Mouse (Mus musculus) heart, embryonic 13.5 days (tissue): ENCODE measurements at regions not wholly inside any gene's neighbourhood (a gene's known extent, or its start where the extent isn't known, plus 50 kb on each side); places are given as distances from the start of the nearest gene placed in this dataset.

Experiments
- ATAC-seq: fragments of 200-750 bp; cut with Nextera tagmentation; 2 replicates; pipeline ENCODE4 v1.8.0; 2017; ENCODE audit warnings: moderate TSS enrichment; ENCODE audit not compliant: insufficient number of reproducible peaks, low FRiP score, low TSS enrichment; ENCODE audit errors: extremely low read depth
- H3K27ac ChIP-seq: fragments of 300-500 bp; sonication (generic); replicated peaks from 2 replicates; pipeline ENCODE4 v1.5.1; 2015; ENCODE audit warnings: moderate library complexity, mild to moderate bottlenecking, inconsistent platforms
- H3K27me3 ChIP-seq: fragments of 300-500 bp; sonication (generic); replicated peaks from 2 replicates; pipeline ENCODE4 v1.6.1; 2015; ENCODE audit warnings: mild to moderate bottlenecking, inconsistent platforms
- H3K36me3 ChIP-seq: fragments of 300-500 bp; sonication (generic); 2 replicates; pipeline ENCODE4 v1.6.1; 2015; ENCODE audit warnings: mild to moderate bottlenecking, inconsistent platforms
- H3K4me1 ChIP-seq: fragments of 300-500 bp; sonication (generic); 2 replicates; pipeline ENCODE4 v1.6.1; 2015; ENCODE audit warnings: inconsistent platforms
- H3K4me2 ChIP-seq: fragments of 300-500 bp; sonication (generic); 2 replicates; pipeline ENCODE4 v1.6.1; 2015; ENCODE audit warnings: inconsistent platforms, mild to moderate bottlenecking, moderate library complexity
- H3K4me3 ChIP-seq: fragments of 300-500 bp; sonication (generic); 2 replicates; pipeline ENCODE4 v1.5.1; 2015; ENCODE audit warnings: moderate library complexity, mild to moderate bottlenecking, inconsistent platforms
- H3K9ac ChIP-seq: fragments of 300-500 bp; sonication (generic); 2 replicates; pipeline ENCODE4 v1.6.1; 2015; ENCODE audit warnings: inconsistent platforms, mild to moderate bottlenecking, moderate library complexity
- H3K9me3 ChIP-seq: fragments of 300-500 bp; sonication (generic); 2 replicates; pipeline ENCODE4 v1.6.1; 2016; ENCODE audit warnings: inconsistent platforms
- WGBS: fragments of 180-500 bp; shearing (Covaris S2); methylation state at CpG from one replicate; pipeline ENCODE4 v1.1.7; 2015; ENCODE audit warnings: mixed read lengths; 5-methylcytosine and 5-hydroxymethylcytosine counted together

DNA sequence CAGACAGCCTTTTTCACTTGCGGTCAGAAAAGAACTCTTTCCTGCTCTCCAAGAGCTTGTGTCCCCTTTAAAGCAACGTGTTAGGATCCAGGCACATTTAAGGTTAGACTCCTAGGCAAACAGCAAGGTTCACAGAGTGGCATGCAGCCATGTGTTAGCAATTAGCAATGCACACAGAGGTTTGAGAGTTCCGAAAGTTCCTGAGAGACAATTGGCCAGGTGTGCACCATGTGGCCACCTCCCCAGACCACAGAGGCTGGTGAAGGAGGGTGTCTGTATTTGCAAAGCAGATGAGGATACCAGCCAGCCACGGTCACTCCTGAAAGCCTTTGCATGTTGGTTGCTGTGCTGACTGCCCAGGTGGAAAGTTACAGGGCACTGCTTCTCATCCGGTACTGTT lies 240.6 kb downstream of the H2al1j start:
- no peak overlapping the region for H3K4me3 ChIP-seq
- ATAC-seq = no peak
- no peaks in the 10 kb centered on the region for H3K9me3 ChIP-seq
- H3K4me1 ChIP-seq = no peaks in the 10 kb centered on the region
- peaks cover 26% of the 10 kb centered on the region for H3K27me3 ChIP-seq
- 65% methylated on average over 5 of the region's 5 CpGs for WGBS
- H3K36me3 ChIP-seq = no peaks in the 10 kb centered on the region
- no peak overlapping the region for H3K27ac ChIP-seq
- H3K4me2 ChIP-seq = no peak overlapping the region
- H3K9ac ChIP-seq = no peak overlapping the region

DNA sequence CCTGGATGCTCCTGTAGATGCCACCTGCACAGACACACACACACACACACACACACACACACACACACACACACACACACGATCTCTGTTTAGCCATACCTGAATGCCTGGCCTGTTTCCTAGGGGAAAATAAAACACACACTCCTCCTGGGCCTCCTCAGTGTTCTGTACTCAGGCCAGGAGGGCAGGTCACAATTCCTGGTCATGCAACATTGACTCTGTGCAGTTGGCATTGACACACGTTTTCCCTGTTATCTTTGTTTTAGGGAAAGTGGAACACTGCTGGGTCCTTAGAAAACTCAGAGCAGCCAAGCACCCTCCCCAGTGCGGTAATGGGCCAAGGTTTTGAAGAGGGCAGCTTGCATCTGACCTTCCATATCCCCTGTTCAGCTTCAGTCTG lies 246.7 kb downstream of the H2al1j start:
- 57% methylated on average over 3 of the region's 3 CpGs for WGBS
- no peaks in the 10 kb centered on the region for H3K4me1 ChIP-seq
- no peaks in the 10 kb centered on the region for H3K36me3 ChIP-seq
- H3K27ac ChIP-seq = no peak overlapping the region
- H3K9ac ChIP-seq = no peak overlapping the region
- peaks cover 21% of the 10 kb centered on the region for H3K27me3 ChIP-seq
- H3K9me3 ChIP-seq = no peaks in the 10 kb centered on the region
- no peak overlapping the region for H3K4me3 ChIP-seq
- no peak for ATAC-seq
- H3K4me2 ChIP-seq = no peak overlapping the region

DNA sequence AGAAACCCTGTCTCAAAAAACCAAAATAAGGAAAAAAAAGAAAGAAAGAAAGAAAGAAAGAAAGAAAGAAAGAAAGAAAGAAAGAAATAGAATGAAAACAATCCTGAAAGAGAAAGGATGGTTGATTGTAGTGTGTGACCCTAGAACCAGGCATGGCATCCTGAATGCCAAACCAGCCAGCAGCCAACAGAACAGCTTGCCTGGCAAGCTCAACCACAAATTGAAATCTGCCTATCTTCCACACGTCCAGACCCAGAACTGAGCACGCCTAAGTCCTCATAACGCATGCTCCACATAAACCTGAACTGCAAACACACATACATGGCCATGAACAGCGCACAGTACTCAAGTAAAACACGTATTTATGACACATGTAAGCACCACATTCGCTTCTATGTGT lies 247.9 kb downstream of the H2al1j start:
- Histone ChIP-seq H3K4me1 (no peaks in the 10 kb centered on the region), H3K4me3 (no peak overlapping the region), H3K9me3 (no peaks in the 10 kb centered on the region), H3K27me3 (peaks cover 27% of the 10 kb centered on the region), H3K9ac (no peak overlapping the region), H3K4me2 (no peak overlapping the region), H3K36me3 (no peaks in the 10 kb centered on the region), H3K27ac (no peak overlapping the region)
- no peak for ATAC-seq
- WGBS = 82% methylated on average over 6 of the region's 6 CpGs

DNA sequence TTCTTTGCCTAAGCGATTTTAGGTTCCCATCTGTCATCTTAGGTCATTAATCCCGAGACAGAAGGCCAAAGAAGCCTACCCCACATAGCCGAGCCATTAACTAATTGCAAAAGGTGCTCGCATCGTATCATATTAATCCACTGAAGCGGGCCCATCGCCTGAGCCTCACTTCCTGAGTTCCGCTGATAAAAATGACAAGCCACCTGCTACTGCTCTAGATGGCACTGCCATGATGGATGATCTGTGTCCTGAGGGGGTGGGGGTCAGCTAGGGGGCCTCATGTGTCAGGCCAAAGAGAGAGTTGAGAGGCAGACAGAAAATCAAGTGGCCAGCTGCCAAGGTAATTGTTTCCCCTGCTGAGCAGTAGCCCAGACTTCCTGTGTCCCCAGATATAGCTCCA lies 248.7 kb downstream of the H2al1j start:
- Histone ChIP-seq H3K4me2 (no peak overlapping the region), H3K36me3 (no peaks in the 10 kb centered on the region), H3K4me3 (no peak overlapping the region), H3K9me3 (no peaks in the 10 kb centered on the region), H3K4me1 (no peaks in the 10 kb centered on the region), H3K27ac (no peak overlapping the region), H3K27me3 (peaks cover 34% of the 10 kb centered on the region), H3K9ac (no peak overlapping the region)
- WGBS = 57% methylated on average over 8 of the region's 8 CpGs
- ATAC-seq = no peak

DNA sequence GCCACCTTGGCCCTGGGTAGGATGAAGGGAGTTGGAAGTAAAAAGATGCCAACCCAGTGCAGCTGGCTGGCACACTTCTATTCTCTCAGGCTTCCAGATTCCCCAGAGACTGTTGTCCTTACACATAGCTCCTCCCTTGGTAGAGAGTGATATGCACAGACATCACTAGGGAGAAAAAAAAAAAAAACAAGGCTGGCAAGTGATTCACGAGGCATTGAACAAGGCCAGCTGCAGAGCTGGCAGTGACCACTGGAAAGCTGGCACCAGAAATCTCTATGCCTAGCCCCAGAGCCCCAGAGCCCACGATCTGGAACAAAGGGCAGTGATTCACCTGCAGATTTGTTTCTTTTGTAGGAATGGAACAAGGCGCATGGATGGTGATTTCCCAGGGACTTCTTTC lies 249.7 kb downstream of the H2al1j start:
- Histone ChIP-seq H3K36me3 (no peaks in the 10 kb centered on the region), H3K27me3 (peaks cover 35% of the 10 kb centered on the region), H3K4me2 (no peak overlapping the region), H3K9me3 (no peaks in the 10 kb centered on the region), H3K4me1 (no peaks in the 10 kb centered on the region), H3K9ac (no peak overlapping the region), H3K4me3 (no peak overlapping the region), H3K27ac (no peak overlapping the region)
- WGBS = 67% methylated on average over 3 of the region's 3 CpGs
- no peak for ATAC-seq

DNA sequence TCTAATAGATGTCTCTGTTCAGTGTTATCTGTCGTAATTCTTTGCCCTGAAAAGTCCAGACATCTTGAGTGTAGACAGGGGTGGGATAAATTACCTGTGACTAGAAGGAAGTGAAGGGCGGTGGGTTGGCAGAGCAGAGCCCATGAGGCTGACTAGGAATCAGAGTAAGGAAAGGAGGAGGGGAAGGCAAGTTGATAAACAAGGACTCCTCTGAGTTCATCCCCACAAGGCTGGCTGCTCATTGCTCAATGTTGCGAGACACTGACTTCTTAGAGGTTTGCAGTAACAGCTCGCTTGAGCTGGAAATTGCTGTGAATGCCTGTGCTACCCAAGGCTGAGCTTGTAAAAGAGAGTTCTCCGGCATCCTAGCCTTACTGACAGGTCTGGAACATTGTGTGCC lies 257.7 kb downstream of the H2al1j start:
- Histone ChIP-seq H3K27ac (no peak overlapping the region), H3K4me1 (peaks cover 10% of the 10 kb centered on the region), H3K9me3 (no peaks in the 10 kb centered on the region), H3K27me3 (peaks cover 28% of the 10 kb centered on the region), H3K9ac (no peak overlapping the region), H3K4me3 (no peak overlapping the region), H3K36me3 (no peaks in the 10 kb centered on the region), H3K4me2 (no peak overlapping the region)
- WGBS = 69% methylated on average over 5 of the region's 5 CpGs
- no peak for ATAC-seq

DNA sequence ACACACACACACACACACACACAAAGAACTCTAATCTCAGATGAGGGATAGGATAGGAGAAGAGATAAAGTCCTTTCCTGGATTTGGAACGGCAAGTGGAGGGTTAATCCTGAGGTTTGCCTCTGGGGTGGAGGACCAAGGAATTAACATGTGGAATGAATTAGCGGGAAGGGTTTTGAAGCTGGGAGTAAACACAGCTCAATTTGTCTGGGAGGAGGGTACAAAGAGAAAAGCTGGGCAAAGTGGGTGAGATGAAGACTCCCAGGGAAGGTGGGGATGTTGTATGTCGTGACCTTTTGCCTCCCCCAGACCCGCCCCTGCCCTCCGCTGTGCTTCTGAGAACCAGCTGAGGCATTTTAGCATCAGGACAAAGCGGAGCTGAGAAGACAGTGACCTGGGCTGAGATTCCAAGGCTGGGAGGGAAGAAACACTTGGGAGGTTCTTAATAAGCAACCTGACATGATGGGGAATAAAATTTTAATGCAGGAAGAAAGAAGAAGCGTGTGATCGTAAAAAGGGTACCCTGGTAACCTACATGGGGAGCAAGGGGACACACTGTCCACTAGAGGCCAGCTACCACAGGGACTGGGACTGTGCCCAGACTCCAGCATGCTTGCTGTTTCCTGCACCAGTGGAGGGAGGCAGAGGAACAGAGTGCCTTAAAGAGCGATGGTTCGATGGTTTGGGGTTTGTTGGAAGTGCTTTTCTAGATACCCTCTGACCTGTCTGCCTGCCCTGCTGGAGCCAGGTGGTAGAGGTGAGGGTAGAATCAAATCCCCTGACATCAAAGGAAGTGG lies 264.0 kb downstream of the H2al1j start:
- no peak for ATAC-seq
- no peak overlapping the region for H3K4me3 ChIP-seq

DNA sequence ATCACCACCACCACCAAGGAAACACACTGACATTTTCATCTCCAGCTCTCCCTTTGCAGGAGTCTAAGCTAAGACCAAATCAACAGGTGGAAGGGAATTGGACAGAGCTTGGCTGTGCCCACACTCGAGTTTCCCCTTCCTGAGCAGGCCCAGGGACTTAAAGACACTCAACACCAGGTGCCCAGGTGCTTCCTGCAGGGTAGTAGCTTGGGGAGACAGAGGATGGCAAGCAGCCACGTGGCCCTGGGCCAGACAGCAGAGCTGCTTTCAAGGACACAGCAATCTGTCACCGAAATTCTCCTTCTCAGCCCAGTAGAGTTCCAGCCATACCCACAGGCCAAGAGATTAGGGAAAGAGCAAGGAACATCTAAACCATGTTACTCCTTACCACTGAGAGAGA lies 266.9 kb downstream of the H2al1j start:
- H3K9ac ChIP-seq = no peak overlapping the region
- ATAC-seq = no peak
- WGBS = 37% methylated on average over 3 of the region's 3 CpGs
- no peaks in the 10 kb centered on the region for H3K36me3 ChIP-seq
- H3K4me3 ChIP-seq = no peak overlapping the region
- no peaks in the 10 kb centered on the region for H3K4me1 ChIP-seq
- H3K27ac ChIP-seq = no peak overlapping the region
- H3K4me2 ChIP-seq = no peak overlapping the region
- H3K27me3 ChIP-seq = peaks cover 32% of the 10 kb centered on the region
- no peaks in the 10 kb centered on the region for H3K9me3 ChIP-seq

More for the DNA sequence above, 264.0 kb downstream of the H2al1j start:
- Histone ChIP-seq H3K4me2 (no peak overlapping the region), H3K4me1 (peaks cover 10% of the 10 kb centered on the region), H3K9me3 (no peaks in the 10 kb centered on the region), H3K27ac (no peak overlapping the region), H3K36me3 (no peaks in the 10 kb centered on the region), H3K27me3 (peaks cover 48% of the 10 kb centered on the region), H3K9ac (no peak overlapping the region)
- 33% methylated on average over 10 of the region's 10 CpGs for WGBS

DNA sequence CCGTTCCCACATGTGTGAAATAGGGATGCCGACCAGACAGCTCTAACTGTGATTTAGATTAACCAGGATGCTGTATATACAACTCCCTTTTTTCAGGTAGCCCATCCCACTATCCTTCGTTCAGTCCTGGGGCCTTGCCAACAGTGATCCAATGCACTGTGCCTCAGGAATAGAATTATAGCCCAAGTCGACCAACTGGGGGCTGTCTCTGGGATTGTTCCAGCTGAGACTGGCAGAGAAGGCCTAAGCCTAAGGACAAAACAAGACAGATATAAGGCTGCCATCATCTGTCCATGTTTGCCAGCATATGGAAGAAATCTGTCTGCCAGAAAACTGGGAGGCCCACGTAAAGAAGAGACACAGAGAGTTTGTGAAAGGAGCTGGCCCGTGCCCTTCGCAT lies 269.9 kb downstream of the H2al1j start:
- H3K27me3 ChIP-seq = peaks cover 34% of the 10 kb centered on the region
- no peak for ATAC-seq
- no peak overlapping the region for H3K4me2 ChIP-seq
- no peak overlapping the region for H3K4me3 ChIP-seq
- no peaks in the 10 kb centered on the region for H3K9me3 ChIP-seq
- H3K4me1 ChIP-seq = no peaks in the 10 kb centered on the region
- H3K27ac ChIP-seq = no peak overlapping the region
- 66% methylated on average over 7 of the region's 7 CpGs for WGBS
- no peaks in the 10 kb centered on the region for H3K36me3 ChIP-seq
- no peak overlapping the region for H3K9ac ChIP-seq

DNA sequence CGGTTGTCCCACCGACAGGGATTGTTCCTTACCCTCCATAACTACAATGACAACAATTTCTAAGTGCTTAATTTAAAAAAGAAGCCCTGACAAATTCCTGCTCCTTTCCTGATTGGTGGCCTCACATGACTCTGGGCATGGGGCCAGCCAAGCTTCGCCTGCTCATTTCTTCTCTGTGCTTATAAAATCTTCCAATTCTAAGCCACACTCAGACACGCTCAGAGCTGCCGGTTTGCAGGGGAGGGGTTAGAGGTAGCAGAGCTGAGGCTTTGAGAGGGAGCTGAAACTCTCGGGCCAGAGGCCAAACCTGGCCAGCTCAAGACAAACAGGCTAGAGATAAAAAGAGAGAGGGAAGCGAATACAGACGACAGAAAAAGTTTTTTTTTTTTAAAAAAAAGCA lies 286.6 kb downstream of the H2al1j start:
- ATAC-seq = no peak
- Histone ChIP-seq H3K36me3 (no peaks in the 10 kb centered on the region), H3K27ac (peak overlapping the region; percentile 59), H3K27me3 (no peaks in the 10 kb centered on the region), H3K4me1 (peaks cover 10% of the 10 kb centered on the region; the same call in 1 of the 2 replicates), H3K4me2 (no peak overlapping the region; the same call in 1 of the 2 replicates), H3K9ac (no peak overlapping the region), H3K4me3 (no peak overlapping the region), H3K9me3 (no peaks in the 10 kb centered on the region)
- 20% methylated on average over 8 of the region's 8 CpGs for WGBS

DNA sequence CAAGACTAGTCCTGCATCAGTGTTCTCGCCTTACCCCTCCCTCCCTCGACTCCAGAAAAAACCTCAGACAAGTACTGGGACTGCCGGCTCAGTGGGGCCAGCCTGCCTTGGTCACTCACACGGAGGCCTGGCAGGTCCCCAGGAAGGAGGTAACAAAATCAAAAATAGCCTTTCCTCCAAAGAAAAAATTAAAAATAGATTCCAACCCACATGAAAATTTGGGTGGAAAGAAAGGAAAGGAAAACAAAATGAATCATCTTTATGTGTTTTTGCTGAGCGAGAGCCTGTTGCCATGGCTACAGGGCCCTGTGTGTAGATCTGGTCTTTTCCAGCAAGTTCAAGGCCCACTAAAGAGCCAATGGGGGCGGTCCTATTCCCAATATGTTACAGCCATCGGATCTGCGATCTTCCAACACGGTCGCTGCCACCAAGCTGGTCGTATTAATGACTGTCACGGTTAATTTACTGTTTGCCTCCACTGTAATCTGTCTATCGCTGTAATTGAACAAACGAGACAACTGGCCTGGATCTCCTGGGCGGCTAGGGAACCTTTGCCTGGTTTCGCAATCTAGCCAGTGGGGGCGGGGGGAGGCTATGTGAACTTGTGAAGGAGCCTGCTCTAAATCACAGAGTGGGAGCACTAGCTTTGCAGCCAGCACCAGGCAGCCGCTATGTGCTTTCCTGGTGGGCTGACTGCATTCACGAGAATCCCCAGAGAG lies 293.6 kb downstream of the H2al1j start:
- Histone ChIP-seq H3K4me2 (peak overlapping the region; percentile 22; the same call in 1 of the 2 replicates), H3K9me3 (no peaks in the 10 kb centered on the region), H3K9ac (0 out of 2 replicates have a peak overlapping the region, but pooled peaks have one; percentile 24), H3K27ac (no peak overlapping the region; the same call in 1 of the 2 replicates), H3K27me3 (no peaks in the 10 kb centered on the region), H3K36me3 (no peaks in the 10 kb centered on the region), H3K4me1 (no peaks in the 10 kb centered on the region), H3K4me3 (no peak overlapping the region)
- 47% methylated on average over 19 of the region's 19 CpGs for WGBS
- ATAC-seq = no peak
